Mouse (Mus musculus): ENCODE measurements around the gene 1810030O07Rik.
"Not testable (repeated sequence)": the region's sequence is repeated elsewhere in the genome, so short reads cannot be mapped to it uniquely, and the experiment has no call there.

1810030O07Rik gene

GRCm38 (mm10) chrX:12673054-12673775 lies at the start of gene 1810030O07Rik:
Gene 1810030O07Rik, minus strand, starts transcription at chrX:12673668.
- DNase-seq (ENCODE audit: low read depth, low spot score) = peak; percentile 75

GRCm38 (mm10) chrX:12716036-12716435 lies 42.6 kb upstream of the 1810030O07Rik start:
- no peak for DNase-seq (ENCODE audit: low read depth, low spot score)

- no peak for DNase-seq (ENCODE audit: low read depth, low spot score)
Observed at GRCm38 (mm10) chrX:12713796-12714195, 40.3 kb upstream of the 1810030O07Rik start.

GRCm38 (mm10) chrX:12686910-12687309 lies 13.4 kb upstream of the 1810030O07Rik start:
- DNase-seq (ENCODE audit: low read depth, low spot score) = no peak

GRCm38 (mm10) chrX:12686071-12686470 lies 12.6 kb upstream of the 1810030O07Rik start:
- DNase-seq (ENCODE audit: low read depth, low spot score) = no peak

- DNase-seq (ENCODE audit: low read depth, low spot score) = peak; percentile 53
Observed at GRCm38 (mm10) chrX:12677396-12677795, 3.9 kb upstream of the 1810030O07Rik start.

- no peak for DNase-seq (ENCODE audit: low read depth, low spot score)
Observed at GRCm38 (mm10) chrX:12653879-12654278, 19.6 kb downstream of the 1810030O07Rik start.

- DNase-seq (ENCODE audit: low read depth, low spot score) = no peak
Observed at GRCm38 (mm10) chrX:12651906-12652305, 21.6 kb downstream of the 1810030O07Rik start.

GRCm38 (mm10) chrX:12645531-12646304 lies 27.8 kb downstream of the 1810030O07Rik start:
- DNase-seq (ENCODE audit: low read depth, low spot score) = peak; percentile 3

- no peak for DNase-seq (ENCODE audit: low read depth, low spot score)
Observed at GRCm38 (mm10) chrX:12644976-12645375, 28.5 kb downstream of the 1810030O07Rik start.

GRCm38 (mm10) chrX:12625131-12625530 lies 48.3 kb downstream of the 1810030O07Rik start:
- no peak for DNase-seq (ENCODE audit: low read depth, low spot score)

- DNase-seq (ENCODE audit: low read depth, low spot score) = not testable (repeated sequence)
Observed at GRCm38 (mm10) chrX:12612360-12612759, 61.1 kb downstream of the 1810030O07Rik start.

- no peak for DNase-seq (ENCODE audit: low read depth, low spot score)
Observed at GRCm38 (mm10) chrX:12611211-12611610, 62.3 kb downstream of the 1810030O07Rik start.

GRCm38 (mm10) chrX:12610541-12610940 lies 62.9 kb downstream of the 1810030O07Rik start:
- DNase-seq (ENCODE audit: low read depth, low spot score) = not testable (repeated sequence)
